Mouse (Mus musculus): ENCODE results near the gene Gm9936. TPM values are rescaled to one million over a fixed set of nuclear protein-coding genes. Genes with fewer than 3 reads are reported as not detected.
A peak's percentile ranks its signal among the peaks of the same experiment; 100 is the strongest.

The Gm9936 gene
- polyA plus RNA-seq, 1 experiment, result not detected

GRCm38 (mm10) chr5:114807468-114807867, 51.0 kb downstream of the Gm9936 start:
- TF ChIP-seq CTCF (IDR thresholded peaks at IDR 0.05; ENCODE audit: extremely low read depth, insufficient read length, insufficient replicate concordance, low read depth, low read length) (no peak), POLR2A (IDR thresholded peaks at IDR 0.05; ENCODE audit: low read depth, low read length) (no peak)
- H3K27me3 ChIP-seq (ENCODE audit: control insufficient read depth, insufficient read depth, low read length), result no peaks in the 10 kb centered on the region
- no peaks in the 10 kb centered on the region for H3K4me1 ChIP-seq (ENCODE audit: control insufficient read depth, insufficient read depth, insufficient read length, low read length)
- H3K4me3 ChIP-seq (ENCODE audit: low read depth, low read length), result no peak overlapping the region
- WGBS, result 63% methylated on average over 8 of the region's 8 CpGs
- H3K27ac ChIP-seq (ENCODE audit: insufficient read depth, low read depth, low read length), result no peak overlapping the region
- peaks cover 35% of the 10 kb centered on the region for H3K36me3 ChIP-seq (ENCODE audit: control insufficient read depth, insufficient read depth, low read length)

GRCm38 (mm10) chr5:114807063-114807462, 51.4 kb downstream of the Gm9936 start:
- Histone ChIP-seq H3K27me3 (ENCODE audit: control insufficient read depth, insufficient read depth, low read length) (no peaks in the 10 kb centered on the region), H3K36me3 (ENCODE audit: control insufficient read depth, insufficient read depth, low read length) (peaks cover 39% of the 10 kb centered on the region), H3K4me1 (ENCODE audit: control insufficient read depth, insufficient read depth, insufficient read length, low read length) (no peaks in the 10 kb centered on the region), H3K27ac (ENCODE audit: insufficient read depth, low read depth, low read length) (no peak overlapping the region), H3K4me3 (ENCODE audit: low read depth, low read length) (no peak overlapping the region)
- TF ChIP-seq CTCF (IDR thresholded peaks at IDR 0.05; ENCODE audit: extremely low read depth, insufficient read length, insufficient replicate concordance, low read depth, low read length), result no peak
- TF ChIP-seq POLR2A (IDR thresholded peaks at IDR 0.05; ENCODE audit: low read depth, low read length), result no peak
- WGBS, result 62% methylated on average over 9 of the region's 9 CpGs

- H3K4me1 ChIP-seq (ENCODE audit: control insufficient read depth, insufficient read depth, insufficient read length, low read length), result no peaks in the 10 kb centered on the region
- peak overlapping the region; percentile 33 for H3K4me3 ChIP-seq (ENCODE audit: low read depth, low read length)
- no peak for TF ChIP-seq CTCF (IDR thresholded peaks at IDR 0.05; ENCODE audit: extremely low read depth, insufficient read length, insufficient replicate concordance, low read depth, low read length)
- no peak for TF ChIP-seq POLR2A (IDR thresholded peaks at IDR 0.05; ENCODE audit: low read depth, low read length)
- WGBS, result 83% methylated on average over 8 of the region's 8 CpGs
- no peaks in the 10 kb centered on the region for H3K27me3 ChIP-seq (ENCODE audit: control insufficient read depth, insufficient read depth, low read length)
- H3K27ac ChIP-seq (ENCODE audit: insufficient read depth, low read depth, low read length), result peak overlapping the region; percentile 63
- peaks cover 43% of the 10 kb centered on the region for H3K36me3 ChIP-seq (ENCODE audit: control insufficient read depth, insufficient read depth, low read length)
Measured at GRCm38 (mm10) chr5:114806636-114807035, 51.8 kb downstream of the Gm9936 start.

Other genes with a start within 250 kb of the Gm9936 start
- gene Trpv4, start 200.3 kb downstream of the Gm9936 start, polyA plus RNA-seq (2012; rRNA removed), result 2.4 and 2.9 TPM in 2 replicates
- 119 and 327 TPM in 2 replicates for gene Gltp, start 167.7 kb downstream of the Gm9936 start, polyA plus RNA-seq (2012; rRNA removed)
- 2.8 and 4.4 TPM in 2 replicates for gene Tchp, start 150.9 kb downstream of the Gm9936 start, polyA plus RNA-seq (2012; rRNA removed)
- 53.0 and 110 TPM in 2 replicates for gene Ankrd13a, start 84.0 kb downstream of the Gm9936 start, polyA plus RNA-seq (2012; rRNA removed)
- 16.4 and 25.1 TPM in 2 replicates for gene Git2, start 83.2 kb downstream of the Gm9936 start, polyA plus RNA-seq (2012; rRNA removed)
- gene 1500011B03Rik, start 35.2 kb downstream of the Gm9936 start, polyA plus RNA-seq (2012; rRNA removed), result 9.3 and 11.0 TPM in 2 replicates
- not detected in 2 replicates for gene 4930519G04Rik, start 5.0 kb downstream of the Gm9936 start, polyA plus RNA-seq (2012; rRNA removed)
- gene Oasl2, start 38.3 kb upstream of the Gm9936 start, polyA plus RNA-seq (2012; rRNA removed), result 7.2 and 53.4 TPM in 2 replicates
- gene Oasl1, start 64.6 kb upstream of the Gm9936 start, polyA plus RNA-seq (2012; rRNA removed), result 88.2 and 139 TPM in 2 replicates
- 8.5 and 13.6 TPM in 2 replicates for gene 2210016L21Rik, start 83.5 kb upstream of the Gm9936 start, polyA plus RNA-seq (2012; rRNA removed)
- 24.1 and 46.9 TPM in 2 replicates for gene Hnf1a, start 112.4 kb upstream of the Gm9936 start, polyA plus RNA-seq (2012; rRNA removed)
- 36.9 and 101 TPM in 2 replicates for gene Sppl3, start 152.5 kb upstream of the Gm9936 start, polyA plus RNA-seq (2012; rRNA removed)
- not detected in 2 replicates for gene Gm10401, start 239.6 kb upstream of the Gm9936 start, polyA plus RNA-seq (2012; rRNA removed)